8 mouse cellular contexts compared by ENCODE assay signal in the genomic region with DNA sequence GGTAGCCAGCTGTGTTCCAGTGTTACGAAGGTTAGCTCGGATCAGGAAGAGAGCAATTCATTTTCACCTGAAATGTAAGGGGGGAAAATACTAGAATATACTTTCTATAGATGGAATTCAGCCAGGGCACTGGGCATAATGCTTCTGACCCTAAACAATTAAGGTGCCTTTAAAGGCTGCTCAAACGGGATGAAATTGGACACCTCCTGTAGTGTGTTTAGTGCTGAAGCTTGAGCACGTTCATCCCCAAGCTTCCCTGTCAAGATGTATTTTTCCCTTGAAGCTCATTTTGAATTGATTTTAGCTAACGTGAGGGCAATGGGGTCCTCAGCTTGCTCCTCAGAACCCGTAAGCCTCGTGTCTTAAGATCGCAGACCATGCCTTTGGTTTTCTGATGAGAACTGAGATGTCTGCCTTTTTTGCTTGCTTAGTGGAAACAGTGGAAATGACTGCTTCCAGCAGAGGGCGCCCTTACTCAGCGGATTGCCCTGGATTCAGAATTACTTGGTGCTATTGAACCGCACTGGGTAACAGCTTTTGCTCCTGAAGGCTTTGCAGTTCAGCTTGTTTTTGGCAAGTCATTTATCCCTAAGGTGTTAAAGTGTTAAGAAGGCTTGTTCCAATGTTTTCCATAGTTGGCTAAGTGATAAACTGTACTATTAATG.
DNase-seq lines count a peak whose midpoint lies in the region; ATAC-seq lines count a peak whose summit lies in the region.

No protein-coding gene starts in this region.

- peak; percentile 68 for DNase-seq in 3T3-L1 (ENCODE audit: low read depth, low spot score)
- DNase-seq in adrenal gland, postnatal 10 days, result peak; percentile 80
- DNase-seq in embryonic facial prominence, embryonic 10.5 days (ENCODE audit: low spot score), result peak; percentile 85
- peak; percentile 7 to 34 for DNase-seq in heart, adult 9 months (ENCODE audit: low spot score in 2 of 2)
- peak; percentile 56 for DNase-seq in kidney, postnatal 14 days
- DNase-seq in liver, embryonic 13.5 days, result peak; percentile 7
- DNase-seq in testis, postnatal 14 days (ENCODE audit: low spot score), result peak; percentile 49

- 21% methylated on average over 11 of the region's 11 CpGs for WGBS in embryonic facial prominence, embryonic 10.5 days
- 24% methylated on average over 11 of the region's 11 CpGs for WGBS in liver, embryonic 13.5 days (ENCODE audit: insufficient replicate concordance)
- WGBS in neural tube, embryonic 14.5 days, result 22% methylated on average over 11 of the region's 11 CpGs

- H3K27ac ChIP-seq in embryonic facial prominence, embryonic 10.5 days (replicated peaks), result no peak overlapping the region
- no peak overlapping the region; the same call in 1 of the 2 replicates for H3K27ac ChIP-seq in liver, embryonic 13.5 days
- H3K27ac ChIP-seq in neural tube, embryonic 14.5 days (ENCODE audit: low read depth, low read length), result no peak overlapping the region

- H3K9me3 ChIP-seq in embryonic facial prominence, embryonic 10.5 days, result no peaks in the 10 kb centered on the region
- no peaks in the 10 kb centered on the region for H3K9me3 ChIP-seq in liver, embryonic 13.5 days (replicated peaks)
- H3K9me3 ChIP-seq in neural tube, embryonic 14.5 days (ENCODE audit: control insufficient read depth, low read length), result no peaks in the 10 kb centered on the region

- H3K36me3 ChIP-seq in embryonic facial prominence, embryonic 10.5 days (replicated peaks), result no peaks in the 10 kb centered on the region
- no peaks in the 10 kb centered on the region for H3K36me3 ChIP-seq in liver, embryonic 13.5 days
- no peaks in the 10 kb centered on the region for H3K36me3 ChIP-seq in neural tube, embryonic 14.5 days (ENCODE audit: control insufficient read depth, insufficient read depth, low read length)

- no peaks in the 10 kb centered on the region for H3K27me3 ChIP-seq in embryonic facial prominence, embryonic 10.5 days (replicated peaks; ENCODE audit: low read depth, poor library complexity, severe bottlenecking)
- H3K27me3 ChIP-seq in liver, embryonic 13.5 days, result no peaks in the 10 kb centered on the region
- no peaks in the 10 kb centered on the region for H3K27me3 ChIP-seq in neural tube, embryonic 14.5 days (ENCODE audit: control insufficient read depth, insufficient read depth, low read length)

- H3K4me2 ChIP-seq in liver, embryonic 13.5 days, result no peak overlapping the region
- H3K4me2 ChIP-seq in neural tube, embryonic 14.5 days (ENCODE audit: low read depth, low read length), result peak overlapping the region; percentile 11; the same call in 1 of the 2 replicates

- H3K4me3 ChIP-seq in embryonic facial prominence, embryonic 10.5 days, result 0 out of 2 replicates have a peak overlapping the region, but pooled peaks have one; percentile 26
- H3K4me3 ChIP-seq in liver, embryonic 13.5 days (replicated peaks), result no peak overlapping the region
- no peak overlapping the region for H3K4me3 ChIP-seq in neural tube, embryonic 14.5 days (ENCODE audit: low read depth, low read length)

- H3K4me1 ChIP-seq in embryonic facial prominence, embryonic 10.5 days, result no peaks in the 10 kb centered on the region
- H3K4me1 ChIP-seq in liver, embryonic 13.5 days (replicated peaks), result no peaks in the 10 kb centered on the region
- no peaks in the 10 kb centered on the region for H3K4me1 ChIP-seq in neural tube, embryonic 14.5 days (ENCODE audit: control insufficient read depth, insufficient read depth, low read length)

- ATAC-seq in liver, embryonic 13.5 days (ENCODE audit: low read depth), result no peak
- peak; percentile 90 for ATAC-seq in neural tube, embryonic 14.5 days (ENCODE audit: low read depth)

- no peak overlapping the region for H3K9ac ChIP-seq in liver, embryonic 13.5 days
- no peak overlapping the region for H3K9ac ChIP-seq in neural tube, embryonic 14.5 days (replicated peaks; ENCODE audit: low read depth, low read length)

Comparison
In these comparisons a context has a peak if more than half of its experiments do, and no peak if none do; other contexts are left out.
1. DNase-seq: peak in every context shown above with its lines; median percentile 85 in embryonic facial prominence, embryonic 10.5 days; 80 in adrenal gland, postnatal 10 days; 68 in 3T3-L1; 56 in kidney, postnatal 14 days; 49 in testis, postnatal 14 days; 20 in heart, adult 9 months; 7 in liver, embryonic 13.5 days.